Mouse (Mus musculus): ENCODE data around the gene Nprl3.

- TF ChIP-seq CTCF (IDR thresholded peaks at IDR 0.05; ENCODE audit: borderline replicate concordance, insufficient read depth, low read length) (no peak), POLR2A (IDR thresholded peaks at IDR 0.05; ENCODE audit: low read depth, low read length) (no peak)
Observed at GRCm38 (mm10) chr11:32227555-32227954, 40.0 kb downstream of the Nprl3 start.

All from embryonic fibroblast, embryonic 13.5 days (primary cell).